Mouse (Mus musculus) G1E (cell line): ENCODE results near the gene Dgat2. TPM values are rescaled to one million over a fixed set of nuclear protein-coding genes. Genes with fewer than 3 reads are reported as not detected.

Experiments
- ATAC-seq: 2 replicates; pipeline ENCODE4 v1.8.0; 2016; ENCODE audit warnings: mild to moderate bottlenecking; ENCODE audit not compliant: insufficient number of reproducible peaks, poor library complexity, low FRiP score, severe bottlenecking; ENCODE audit errors: extremely low read depth
- DNase-seq: peaks from one replicate; pipeline ENCODE4 v3.0.0; 2012; ENCODE audit warnings: low spot score
- H3K27me3 ChIP-seq: 2 replicates; pipeline ENCODE4 v1.6.1; 2012; ENCODE audit warnings: mild to moderate bottlenecking, low read length, inconsistent platforms; ENCODE audit not compliant: insufficient read depth
- H3K36me3 ChIP-seq: replicated peaks from 2 replicates; pipeline ENCODE3; 2012; ENCODE audit warnings: mild to moderate bottlenecking, inconsistent platforms
- H3K4me1 ChIP-seq: 2 replicates; pipeline ENCODE4 v1.6.1; 2012; ENCODE audit warnings: low read depth, low read length, inconsistent platforms, mixed read lengths; ENCODE audit not compliant: insufficient read depth
- H3K4me3 ChIP-seq: 2 replicates; pipeline ENCODE4 v1.5.1; 2012; ENCODE audit warnings: low read depth, mild to moderate bottlenecking, inconsistent platforms, low read length, moderate library complexity, mixed read lengths
- H3K9me3 ChIP-seq: replicated peaks from 2 replicates; pipeline ENCODE4 v1.6.1; 2012; ENCODE audit warnings: inconsistent platforms
- CTCF ChIP-seq: IDR thresholded peaks from 2 replicates; pipeline ENCODE4 v1.5.1; 2012; ENCODE audit warnings: low read depth, low read length, inconsistent platforms, mixed read lengths
- GATA1 ChIP-seq: IDR thresholded peaks from 2 replicates; pipeline ENCODE4 v1.6.1; 2012; ENCODE audit warnings: borderline replicate concordance, low read length, inconsistent platforms, mixed read lengths
- GATA2 ChIP-seq: IDR thresholded peaks from 2 replicates; pipeline ENCODE4 v1.6.1; 2012; ENCODE audit warnings: low read depth, low read length, inconsistent platforms, borderline replicate concordance
- POLR2AphosphoS5 ChIP-seq: IDR thresholded peaks from 2 replicates; pipeline ENCODE4 v1.6.1; 2012; ENCODE audit warnings: low read depth, low read length, inconsistent platforms; ENCODE audit not compliant: insufficient replicate concordance
- TAL1 ChIP-seq: conservative IDR thresholded peaks from 2 replicates; pipeline ENCODE4 v1.6.1; 2012; ENCODE audit warnings: low read depth, low read length, inconsistent platforms, mixed read lengths
- polyA plus RNA-seq: library from polyadenylated mRNA; stranded (reverse); fragments of >175 nt; gene quantifications from 2 replicates; pipeline ENCODE4 v1.2.3, GENCODE M21; 2012
- total RNA-seq, 2 experiments: library from RNA; stranded (forward) in 1 of 2; stranded (reverse) in 1 of 2; fragments of 200-1000 nt in 1 of 2; fragments of >200 nt in 1 of 2; fragmentation: Nextera tagmentation in 1 of 2; gene quantifications; 2 replicates each; pipeline ENCODE4 v1.2.3; 2014 to 2017

Gene Dgat2
- total and polyA plus RNA-seq, 3 experiments: 0.08 to 0.27 TPM; not detected in 1

- Histone ChIP-seq H3K27me3 (peaks cover 8% of the 10 kb centered on the region; the same call in 1 of the 2 replicates), H3K4me1 (no peaks in the 10 kb centered on the region), H3K4me3 (no peak overlapping the region), H3K9me3 (no peaks in the 10 kb centered on the region), H3K36me3 (no peaks in the 10 kb centered on the region)
- DNase-seq: no peak
- no peak for ATAC-seq
- TF ChIP-seq CTCF (no peak), TAL1 (no peak), POLR2AphosphoS5 (no peak), GATA2 (no peak), GATA1 (no peak)
Observed at GRCm38 (mm10) chr7:99213686-99214085, 31.2 kb upstream of the Dgat2 start.

- TF ChIP-seq CTCF (no peak), GATA1 (no peak), TAL1 (no peak), POLR2AphosphoS5 (no peak), GATA2 (no peak)
- DNase-seq (no peak), ATAC-seq (no peak)
- Histone ChIP-seq H3K36me3 (no peaks in the 10 kb centered on the region), H3K27me3 (peaks cover 8% of the 10 kb centered on the region; the same call in 1 of the 2 replicates), H3K4me3 (no peak overlapping the region), H3K4me1 (no peaks in the 10 kb centered on the region), H3K9me3 (no peaks in the 10 kb centered on the region)
Observed at GRCm38 (mm10) chr7:99213056-99213455, 30.5 kb upstream of the Dgat2 start.

- ATAC-seq: no peak
- no peaks in the 10 kb centered on the region for H3K9me3 ChIP-seq
- H3K27me3 ChIP-seq: peaks cover 6% of the 10 kb centered on the region
Observed at GRCm38 (mm10) chr7:99208704-99209103, 26.2 kb upstream of the Dgat2 start.

GRCm38 (mm10) chr7:99206364-99206763 lies 23.8 kb upstream of the Dgat2 start:
- H3K4me1 ChIP-seq: no peaks in the 10 kb centered on the region
- ATAC-seq (no peak), DNase-seq (no peak)
- TF ChIP-seq POLR2AphosphoS5 (no peak), TAL1 (no peak), GATA2 (no peak), GATA1 (no peak), CTCF (no peak)
- H3K36me3 ChIP-seq: no peaks in the 10 kb centered on the region
- peaks cover 10% of the 10 kb centered on the region for H3K27me3 ChIP-seq
- H3K4me3 ChIP-seq: no peak overlapping the region
- no peaks in the 10 kb centered on the region for H3K9me3 ChIP-seq

More at GRCm38 (mm10) chr7:99208704-99209103, 26.2 kb upstream of the Dgat2 start:
- H3K4me1 ChIP-seq: no peaks in the 10 kb centered on the region
- no peak overlapping the region for H3K4me3 ChIP-seq
- no peak for TF ChIP-seq TAL1
- no peak for TF ChIP-seq POLR2AphosphoS5
- TF ChIP-seq CTCF: no peak
- TF ChIP-seq GATA2: no peak
- no peak for TF ChIP-seq GATA1
- no peaks in the 10 kb centered on the region for H3K36me3 ChIP-seq
- DNase-seq: no peak

GRCm38 (mm10) chr7:99202163-99202562 lies 19.6 kb upstream of the Dgat2 start:
- ATAC-seq (no peak), DNase-seq (no peak)
- no peaks in the 10 kb centered on the region for H3K9me3 ChIP-seq
- no peak overlapping the region for H3K4me3 ChIP-seq
- peaks cover 10% of the 10 kb centered on the region for H3K27me3 ChIP-seq
- H3K4me1 ChIP-seq: no peaks in the 10 kb centered on the region
- H3K36me3 ChIP-seq: no peaks in the 10 kb centered on the region
- TF ChIP-seq POLR2AphosphoS5: no peak
- TF ChIP-seq CTCF: no peak
- no peak for TF ChIP-seq GATA2
- TF ChIP-seq TAL1: no peak
- no peak for TF ChIP-seq GATA1

- TF ChIP-seq GATA1: no peak
- TF ChIP-seq TAL1: no peak
- no peak for TF ChIP-seq POLR2AphosphoS5
- no peak for TF ChIP-seq CTCF
- no peak for TF ChIP-seq GATA2
- Histone ChIP-seq H3K36me3 (no peaks in the 10 kb centered on the region), H3K4me1 (no peaks in the 10 kb centered on the region), H3K4me3 (no peak overlapping the region), H3K27me3 (peaks cover 5% of the 10 kb centered on the region), H3K9me3 (no peaks in the 10 kb centered on the region)
- ATAC-seq (no peak), DNase-seq (no peak)
Observed at GRCm38 (mm10) chr7:99200290-99200689, 17.8 kb upstream of the Dgat2 start.
